Mouse (Mus musculus): Measurements from ENCODE around the gene Wnk4.

The Wnk4 gene

DNA sequence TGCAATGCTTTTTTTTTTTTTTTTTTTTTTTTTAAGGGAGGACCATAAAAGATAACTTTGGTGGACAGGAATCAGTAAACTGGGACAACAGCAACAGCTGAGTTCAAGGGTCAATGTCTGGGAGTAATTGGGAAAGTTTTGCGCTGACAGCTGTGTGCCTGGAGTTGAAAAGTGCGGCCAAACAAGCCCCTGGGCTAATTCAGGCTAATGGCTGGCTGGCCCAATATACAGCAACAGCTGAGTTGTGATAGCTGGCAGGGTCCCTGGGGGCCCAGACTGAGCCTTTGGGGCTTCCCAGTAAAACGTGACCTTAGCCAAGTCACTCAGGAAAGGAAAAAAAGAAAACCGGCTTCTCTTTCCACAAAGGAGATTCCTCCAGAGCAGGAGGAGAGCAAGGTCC, 15.3 kb upstream of the Wnk4 start:
- no peak for DNase-seq (ENCODE audit: low spot score in 2 of 2)

DNA sequence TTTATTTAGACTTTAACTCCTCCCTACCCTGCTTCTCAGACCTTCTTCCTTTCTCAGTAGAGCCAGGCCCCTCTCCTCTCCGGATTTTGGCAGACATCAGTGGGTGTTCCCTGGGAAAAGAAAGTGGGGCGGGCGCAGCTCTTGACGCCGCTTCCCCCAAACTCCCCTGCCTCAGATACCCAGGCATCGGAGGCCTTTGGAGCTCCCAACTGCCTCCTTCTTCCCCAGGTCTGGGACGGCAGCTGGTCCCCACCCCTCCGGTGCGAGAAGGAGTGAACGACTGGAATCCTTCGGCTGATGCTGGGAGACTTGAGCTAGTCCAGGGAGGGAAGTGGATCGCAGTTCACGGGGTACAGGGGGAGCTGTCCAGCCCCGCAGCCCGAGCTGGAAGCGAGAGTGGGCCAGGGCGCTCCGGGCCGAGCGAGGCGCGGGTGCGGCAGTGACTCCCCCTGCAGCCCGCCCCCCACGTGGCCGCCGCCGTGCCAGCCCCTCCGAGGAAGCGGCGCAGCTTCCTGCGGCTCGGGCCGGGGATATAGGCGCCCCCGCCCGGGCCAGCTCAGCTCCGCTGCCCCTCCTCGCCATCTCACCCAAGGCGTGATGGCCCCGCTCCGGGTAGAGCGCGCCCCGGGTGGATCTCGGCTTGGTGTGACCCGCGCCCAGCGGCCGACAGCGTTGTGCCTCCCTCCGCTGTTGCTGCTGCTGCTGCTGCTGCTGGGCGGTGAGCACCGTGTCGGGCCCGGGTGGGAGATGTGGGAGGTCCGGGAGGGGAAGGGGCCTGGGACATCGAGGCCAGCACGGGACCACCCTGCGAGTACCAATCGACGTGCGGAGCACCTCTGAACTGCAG, 14.3 kb upstream of the Wnk4 start, which contains the start of gene Ramp2:
TSS of gene Ramp2 (plus strand) at position 174 of the 847 bp plus-strand sequence.
- DNase-seq (ENCODE audit: low spot score in 2 of 2) = peak in 1 of 2 experiments; percentile 40

DNA sequence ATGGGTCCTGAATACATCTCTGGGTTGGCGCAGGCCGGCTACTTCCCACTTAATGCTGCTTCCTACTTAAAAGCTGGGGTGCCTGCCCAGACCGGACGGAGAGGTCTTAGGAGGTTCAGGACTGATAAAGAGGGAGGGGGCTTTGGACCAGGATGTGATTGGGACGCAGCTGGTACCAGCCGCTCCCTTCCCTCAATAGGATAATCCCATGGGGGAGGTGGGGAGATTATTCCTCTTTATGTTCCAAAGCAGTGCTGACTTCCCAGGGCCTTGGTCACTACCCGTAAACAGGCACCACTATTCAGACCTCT, 13.7 kb upstream of the Wnk4 start:
- DNase-seq (ENCODE audit: low spot score in 2 of 2) = no peak

DNA sequence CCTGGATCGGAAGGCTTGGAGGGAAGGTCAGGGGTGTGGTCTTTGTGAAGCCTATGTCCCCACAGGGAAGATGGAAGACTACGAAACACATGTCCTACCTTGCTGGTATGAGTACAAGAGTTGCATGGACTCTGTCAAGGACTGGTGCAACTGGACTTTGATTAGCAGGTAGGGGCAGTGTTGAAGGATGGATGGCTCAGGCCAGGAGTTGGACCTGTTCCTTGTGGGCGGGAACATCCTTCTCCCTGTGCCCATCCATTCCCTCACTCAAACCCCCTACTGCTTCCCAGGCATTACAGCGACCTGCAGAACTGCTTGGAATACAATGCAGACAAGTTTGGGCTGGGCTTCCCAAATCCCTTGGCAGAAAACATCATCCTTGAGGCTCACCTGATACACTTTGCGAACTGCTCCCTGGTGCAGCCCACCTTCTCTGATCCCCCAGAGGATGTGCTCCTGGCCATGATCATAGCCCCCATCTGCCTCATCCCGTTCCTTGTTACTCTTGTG, 12.8 kb upstream of the Wnk4 start:
- no peak for DNase-seq (ENCODE audit: low spot score in 2 of 2)

DNA sequence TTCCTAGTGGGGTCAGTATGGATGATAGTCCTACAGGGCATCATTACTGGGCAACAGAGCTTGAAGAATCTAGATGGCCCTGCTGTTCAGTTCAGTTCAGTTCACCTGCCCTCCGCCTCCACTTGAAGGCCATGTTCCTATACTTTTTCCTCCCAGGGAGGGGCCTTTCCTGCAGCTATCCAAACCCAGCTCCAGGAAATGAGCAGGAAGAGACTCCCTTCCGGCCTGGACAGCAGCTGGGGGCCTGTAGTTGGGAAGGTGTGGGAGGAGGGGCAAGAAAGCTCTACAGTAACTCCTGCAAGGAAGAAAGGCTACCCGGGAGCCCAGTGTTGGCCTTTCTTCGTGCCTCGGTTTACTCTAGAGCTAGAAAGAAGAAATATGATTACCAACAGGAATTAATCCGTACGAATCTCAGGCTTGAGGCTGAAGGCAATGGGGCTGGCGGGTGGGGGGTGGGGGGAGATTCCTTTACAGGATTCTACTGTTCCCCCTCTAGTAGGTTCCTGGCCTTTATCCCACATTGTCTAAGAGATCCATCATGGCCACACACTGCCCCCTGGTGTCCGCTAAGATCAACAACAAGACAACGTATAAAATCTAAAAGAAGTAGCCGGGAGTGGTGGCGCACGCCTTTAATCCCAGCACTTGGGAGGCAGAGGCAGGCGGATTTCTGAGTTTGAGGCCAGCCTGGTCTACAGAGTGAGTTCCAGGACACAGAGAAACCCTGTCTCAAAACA, 11.9 kb upstream of the Wnk4 start:
- DNase-seq (ENCODE audit: low spot score in 2 of 2) = peak; percentile 52 to 63

DNA sequence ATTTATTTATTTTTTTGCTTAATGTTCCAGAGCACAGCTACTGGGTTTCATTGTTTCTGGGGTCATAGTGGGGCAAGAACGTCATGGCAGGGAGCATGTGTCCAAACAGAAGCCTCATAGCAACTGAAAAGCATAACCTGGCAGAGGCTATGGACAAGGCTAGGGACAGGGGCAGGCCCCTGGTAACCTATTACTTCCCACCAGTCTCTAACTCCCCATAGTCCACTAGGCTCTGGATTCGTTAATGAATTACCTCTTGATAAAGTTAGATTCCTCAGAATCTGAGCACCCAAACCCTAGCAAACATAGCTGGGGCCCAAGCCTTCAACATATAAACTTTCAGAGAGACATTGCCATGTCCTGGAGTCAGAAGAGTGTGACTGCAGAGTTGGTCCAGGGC, 9.3 kb upstream of the Wnk4 start:
- no peak for DNase-seq (ENCODE audit: low spot score in 2 of 2)

DNA sequence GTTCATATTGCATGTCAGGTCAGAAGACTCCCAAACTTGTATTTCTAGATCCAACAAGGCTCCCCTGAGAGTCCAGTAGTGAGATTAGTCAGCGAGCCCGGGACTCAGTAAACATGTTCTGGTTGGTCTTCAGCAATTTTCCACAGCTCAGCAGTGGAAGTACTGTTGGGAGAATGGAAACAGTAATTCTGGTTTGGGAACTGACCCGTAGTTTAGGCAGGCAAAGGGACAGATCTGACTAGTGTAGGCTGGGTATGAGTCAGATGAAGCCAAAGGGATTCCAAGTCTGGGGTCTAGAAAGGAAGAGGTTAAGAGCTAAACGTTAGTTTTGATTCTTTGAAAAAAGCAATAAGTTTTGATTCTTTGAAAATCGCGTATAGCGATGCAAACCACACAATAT, 7.4 kb upstream of the Wnk4 start:
- no peak for DNase-seq (ENCODE audit: low spot score in 2 of 2)

DNA sequence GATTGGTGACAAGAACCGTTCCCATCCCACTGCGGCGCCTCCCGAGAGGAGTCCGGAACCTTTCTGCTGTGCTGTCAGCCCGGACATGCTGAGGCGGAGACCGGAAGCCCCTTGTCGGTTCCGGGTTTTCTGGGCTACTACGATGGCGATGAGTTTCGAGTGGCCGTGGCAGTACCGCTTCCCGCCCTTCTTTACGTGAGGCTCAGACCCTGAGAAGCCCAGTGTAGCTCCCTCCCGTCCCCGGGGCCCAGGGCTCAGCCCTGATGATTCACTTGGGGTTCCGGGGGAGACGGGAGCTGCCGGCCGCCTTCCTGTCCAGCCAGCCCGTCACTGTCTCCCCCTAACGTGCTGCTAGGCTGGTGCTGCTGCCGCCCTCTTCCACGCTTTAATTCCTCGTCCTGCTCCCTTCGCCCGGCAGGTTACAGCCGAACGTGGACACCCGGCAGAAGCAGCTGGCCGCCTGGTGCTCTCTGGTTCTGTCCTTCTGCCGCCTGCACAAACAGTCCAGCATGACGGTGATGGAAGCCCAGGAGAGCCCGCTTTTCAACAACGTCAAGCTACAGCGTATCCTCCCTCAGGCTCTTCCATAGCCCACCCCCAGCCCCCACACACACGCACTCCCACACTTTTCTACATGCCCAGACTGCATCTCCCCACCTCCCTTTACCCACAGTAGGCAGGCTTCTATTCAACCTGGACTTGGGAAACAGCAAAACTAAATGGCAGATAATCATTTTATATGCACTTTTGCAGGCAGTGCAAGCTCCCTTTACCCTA, 6.6 kb upstream of the Wnk4 start, which contains the start of gene Vps25:
TSS of gene Vps25 (plus strand) at position 95 of the 777 bp plus-strand sequence.
- DNase-seq (ENCODE audit: low spot score in 2 of 2) = peak; percentile 82 to 87

DNA sequence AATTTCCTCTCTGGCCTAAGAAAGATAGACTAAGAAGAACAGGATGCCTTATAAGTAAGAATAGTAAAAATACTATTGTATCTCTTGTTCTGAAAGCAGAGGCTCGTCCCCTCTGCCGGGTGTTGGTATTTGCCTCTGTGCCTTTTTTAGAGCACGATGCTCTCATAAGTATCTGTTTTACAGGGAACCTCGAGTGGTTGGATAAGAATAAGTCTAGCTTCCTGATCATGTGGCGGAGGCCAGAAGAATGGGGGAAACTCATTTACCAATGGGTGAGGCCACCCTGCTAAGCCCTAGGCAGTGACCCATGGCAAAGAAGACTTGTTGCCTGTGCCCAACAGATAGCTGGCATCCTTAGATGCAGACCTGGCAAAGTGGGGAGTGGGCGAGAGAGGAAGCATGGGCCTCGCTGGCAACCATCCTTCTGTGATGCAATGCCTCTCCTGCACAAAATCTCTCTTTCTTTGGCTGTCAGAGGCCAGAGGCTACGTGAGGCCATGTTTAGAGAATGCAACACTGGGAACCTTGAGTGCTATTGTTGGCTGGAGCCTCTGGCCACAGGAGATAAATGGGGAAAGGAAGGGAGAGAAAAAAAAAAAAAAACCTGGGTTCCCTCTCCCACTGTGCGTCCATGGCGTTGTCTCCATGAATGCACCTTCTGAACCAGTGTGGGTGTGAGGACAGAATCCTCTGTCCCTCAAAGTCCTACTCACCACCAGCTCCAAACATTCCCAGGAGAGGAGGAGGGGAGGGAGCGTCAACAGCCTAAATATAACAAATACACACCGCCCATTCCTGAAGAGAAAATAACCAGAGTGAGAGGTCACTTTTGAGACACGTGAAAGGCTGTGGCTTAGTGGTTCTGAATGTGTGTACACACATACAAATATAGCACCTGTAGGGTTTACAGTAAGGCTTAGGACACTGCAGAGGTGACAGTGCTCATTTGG, 4.3 kb upstream of the Wnk4 start:
- no peak for DNase-seq (ENCODE audit: low spot score in 2 of 2)

DNA sequence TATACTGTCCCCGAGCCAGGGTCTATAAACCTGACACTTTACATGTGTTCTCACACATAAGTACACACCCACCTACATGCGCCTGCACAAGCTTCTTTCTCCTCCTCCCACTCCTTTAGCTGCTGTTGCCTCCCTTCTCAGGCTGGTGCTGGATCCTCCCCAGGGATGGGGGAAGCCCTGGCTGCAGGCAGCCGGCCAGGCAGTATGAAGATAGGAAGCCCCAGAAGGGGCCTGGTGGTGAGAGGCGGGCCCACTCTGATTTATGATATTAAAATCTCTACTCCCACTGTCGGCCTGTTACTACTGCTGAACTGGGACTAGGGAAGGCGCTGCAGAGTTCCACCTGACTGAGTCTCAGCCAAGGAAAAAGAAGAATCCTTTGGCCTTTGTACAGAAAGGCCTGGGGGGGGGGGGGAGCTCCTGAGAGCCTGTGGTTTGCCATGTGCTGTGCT, 1.1 kb upstream of the Wnk4 start:
- DNase-seq (ENCODE audit: low spot score in 2 of 2) = peak; percentile 67 to 78

DNA sequence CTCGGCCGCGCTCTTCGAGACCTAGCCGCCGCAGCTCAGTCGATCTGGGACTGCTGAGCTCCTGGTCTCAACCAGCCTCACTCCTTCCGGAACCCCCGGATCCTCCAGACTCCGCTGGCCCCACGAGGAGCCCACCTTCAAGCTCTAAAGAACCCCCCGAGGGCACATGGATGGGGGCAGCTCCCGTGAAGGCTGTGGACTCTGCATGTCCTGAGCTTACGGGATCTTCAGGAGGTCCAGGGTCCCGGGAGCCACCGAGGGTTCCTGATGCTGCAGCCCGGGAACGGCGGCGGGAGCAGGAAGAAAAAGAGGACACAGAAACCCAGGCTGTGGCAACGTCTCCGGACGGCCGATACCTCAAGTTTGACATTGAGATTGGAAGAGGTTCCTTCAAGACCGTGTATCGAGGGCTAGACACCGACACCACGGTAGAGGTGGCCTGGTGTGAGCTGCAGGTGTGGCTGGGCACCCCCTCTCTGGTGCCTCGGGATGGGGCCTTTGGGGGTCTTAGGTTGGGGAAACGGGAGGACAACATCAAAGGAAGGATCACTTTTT, 536 bp downstream of the Wnk4 start:
- DNase-seq (ENCODE audit: low spot score in 2 of 2) = no peak

DNA sequence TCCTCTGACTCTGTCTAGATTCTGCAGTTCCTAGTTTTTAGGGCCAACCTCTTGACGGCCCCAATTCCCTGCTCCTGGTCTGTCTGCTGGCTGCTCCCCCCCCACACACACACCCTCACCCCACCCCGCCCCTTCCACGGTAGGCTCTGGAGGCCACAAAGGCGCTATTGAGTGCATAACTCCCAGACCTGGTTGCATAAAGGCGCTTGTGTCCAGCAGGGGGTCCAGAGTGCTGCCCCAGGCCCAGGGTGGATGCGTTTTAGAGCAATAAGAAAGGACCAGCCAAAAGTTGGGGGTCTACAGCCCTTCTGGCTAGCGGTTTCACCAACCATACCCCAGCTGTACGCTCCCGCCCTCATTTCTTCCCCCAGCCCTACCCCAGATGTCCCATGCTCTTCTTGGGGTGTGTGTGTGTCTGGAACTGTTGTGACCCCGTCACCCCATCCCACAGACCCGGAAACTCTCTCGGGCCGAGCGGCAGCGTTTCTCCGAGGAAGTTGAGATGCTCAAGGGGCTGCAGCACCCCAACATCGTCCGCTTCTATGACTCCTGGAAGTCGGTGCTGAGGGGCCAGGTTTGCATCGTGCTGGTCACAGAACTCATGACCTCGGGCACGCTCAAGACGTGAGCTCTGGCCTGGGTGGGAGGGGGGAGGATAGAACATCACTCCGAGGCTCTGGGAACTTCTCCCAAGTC, 2.1 kb downstream of the Wnk4 start:
- no peak for DNase-seq (ENCODE audit: low spot score in 2 of 2)

DNA sequence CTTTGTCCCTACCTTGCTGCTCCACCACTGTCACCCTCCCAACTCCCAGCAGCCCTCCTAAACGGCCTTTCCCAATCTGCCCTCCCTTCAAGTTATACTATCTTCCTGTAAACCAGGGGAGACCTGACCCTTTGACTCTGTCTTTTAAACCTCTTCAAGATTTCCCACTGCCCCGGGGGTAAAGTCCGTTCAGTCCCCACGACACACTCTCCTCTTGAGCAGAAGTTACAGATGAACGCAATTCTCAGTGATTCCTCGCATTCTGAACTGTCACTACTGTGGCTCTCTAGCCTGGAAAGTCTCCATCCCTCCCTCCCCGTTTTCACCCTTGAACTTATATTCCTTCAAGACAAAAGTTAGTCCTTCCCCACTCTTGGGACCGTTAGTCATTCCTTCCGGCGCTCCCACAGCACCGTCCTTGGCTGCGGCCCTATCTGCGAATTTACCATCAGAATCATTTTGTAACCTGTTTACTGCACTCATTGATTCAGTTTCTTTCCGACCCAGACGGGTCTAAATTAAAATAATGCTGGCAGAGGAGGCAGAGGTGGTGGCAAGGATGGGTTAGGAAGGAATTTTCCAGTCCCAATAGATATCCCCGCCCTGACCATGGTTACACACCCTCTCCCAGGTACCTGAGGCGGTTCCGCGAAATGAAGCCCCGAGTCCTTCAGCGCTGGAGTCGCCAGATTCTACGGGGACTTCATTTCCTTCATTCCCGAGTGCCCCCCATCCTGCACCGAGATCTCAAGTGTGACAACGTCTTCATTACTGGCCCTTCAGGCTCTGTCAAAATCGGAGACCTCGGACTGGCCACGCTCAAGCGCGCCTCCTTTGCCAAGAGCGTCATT, 3.0 kb downstream of the Wnk4 start:
- no peak for DNase-seq (ENCODE audit: low spot score in 2 of 2)

DNA sequence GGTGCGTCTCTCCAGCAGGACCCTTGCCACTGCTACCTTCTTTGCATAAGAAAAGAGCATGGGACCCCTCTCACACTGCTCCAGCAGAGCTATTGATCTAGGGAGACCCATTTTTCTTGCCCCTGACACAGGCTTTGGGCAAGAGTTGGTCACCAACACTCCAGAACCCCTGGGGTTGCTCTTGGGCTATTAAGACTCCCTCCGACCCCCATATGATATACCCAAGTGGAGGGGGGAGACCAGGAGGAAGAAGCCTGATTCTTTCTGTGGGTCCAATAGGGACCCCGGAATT, 3.6 kb downstream of the Wnk4 start:
- DNase-seq (ENCODE audit: low spot score in 2 of 2) = no peak

DNA sequence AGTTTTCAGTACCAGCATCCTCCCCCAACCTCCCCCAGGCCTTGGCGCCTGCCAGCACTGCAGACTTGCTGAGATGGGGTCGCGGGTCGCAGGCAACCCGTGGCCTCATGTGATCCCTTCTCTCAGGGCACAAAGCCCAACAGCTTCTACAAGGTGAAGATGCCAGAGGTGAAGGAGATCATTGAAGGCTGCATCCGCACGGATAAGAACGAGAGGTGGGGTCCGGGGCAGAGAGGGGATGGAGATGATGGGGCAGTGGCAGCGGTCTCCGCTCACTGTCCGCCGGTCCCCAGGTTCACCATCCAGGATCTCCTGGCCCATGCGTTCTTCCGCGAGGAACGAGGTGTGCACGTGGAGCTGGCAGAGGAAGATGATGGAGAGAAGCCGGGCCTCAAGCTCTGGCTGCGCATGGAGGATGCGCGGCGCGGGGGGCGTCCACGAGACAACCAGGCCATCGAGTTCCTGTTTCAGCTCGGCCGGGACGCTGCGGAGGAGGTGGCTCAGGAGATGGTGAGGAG, 4.6 kb downstream of the Wnk4 start:
- DNase-seq (ENCODE audit: low spot score in 2 of 2) = no peak

DNA sequence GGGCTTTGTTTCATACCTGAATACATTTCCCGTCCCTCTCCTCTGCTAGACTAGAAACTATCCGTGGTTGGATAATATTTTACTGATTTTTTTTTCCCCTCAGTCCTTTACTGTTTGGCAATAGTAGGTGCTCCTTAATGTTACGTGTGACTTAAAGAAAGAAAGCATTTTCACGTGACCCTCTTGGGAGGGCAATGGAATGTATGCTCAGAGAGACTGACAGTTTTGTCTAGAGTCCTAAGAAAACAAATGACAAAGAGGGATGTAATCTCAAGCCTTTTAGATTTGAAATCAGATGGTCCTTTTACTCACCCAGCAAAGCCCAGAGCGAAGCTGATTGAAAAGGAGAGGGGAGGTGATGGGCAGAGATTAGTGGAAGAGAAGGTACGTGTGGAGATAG, 5.5 kb downstream of the Wnk4 start:
- no peak for DNase-seq (ENCODE audit: low spot score in 2 of 2)

DNA sequence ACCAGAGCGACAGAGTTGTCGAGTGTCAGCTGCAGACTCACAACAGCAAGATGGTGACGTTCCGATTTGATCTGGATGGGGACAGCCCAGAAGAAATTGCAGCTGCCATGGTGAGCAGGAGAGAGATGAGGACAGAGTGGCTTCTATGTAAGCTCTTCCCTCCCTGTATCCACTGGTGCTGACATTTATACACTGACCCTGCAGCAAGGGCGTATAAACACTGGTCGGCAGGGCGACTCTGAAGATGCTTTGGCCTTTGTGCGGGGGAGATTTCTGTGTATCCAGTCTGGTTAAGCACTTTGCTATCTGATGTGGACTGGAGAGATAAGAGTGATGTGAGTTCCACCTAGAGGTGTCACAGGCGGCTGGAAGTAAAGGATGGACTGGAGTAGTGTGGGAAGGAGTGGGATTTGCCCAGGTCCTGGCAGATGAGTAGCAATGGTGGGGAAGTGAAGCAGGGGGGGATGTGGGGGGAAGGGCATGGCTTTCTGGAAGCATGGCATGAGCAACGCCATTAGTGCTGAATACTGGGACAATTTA, 9.3 kb downstream of the Wnk4 start:
- DNase-seq (ENCODE audit: low spot score in 2 of 2) = no peak

DNA sequence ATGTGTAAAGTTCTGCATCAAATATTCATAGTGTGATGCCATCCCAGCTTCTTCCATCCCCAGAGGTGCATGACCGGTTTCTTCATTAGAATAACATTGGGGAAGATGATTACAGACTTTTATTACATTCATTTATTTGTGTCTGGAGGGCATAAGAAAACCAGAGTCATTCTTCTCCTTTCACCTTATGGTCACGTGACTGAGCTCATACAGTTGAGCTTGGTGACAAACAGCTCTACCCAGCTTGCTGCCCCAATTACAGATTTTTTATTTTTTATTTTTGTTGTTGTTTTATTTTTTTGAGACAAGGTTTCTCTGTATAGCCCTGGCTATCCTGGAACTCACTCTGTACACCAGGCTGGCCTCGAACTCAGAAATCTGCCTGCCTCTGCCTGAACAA, 12.1 kb downstream of the Wnk4 start:
- DNase-seq (ENCODE audit: low spot score in 2 of 2) = no peak

DNA sequence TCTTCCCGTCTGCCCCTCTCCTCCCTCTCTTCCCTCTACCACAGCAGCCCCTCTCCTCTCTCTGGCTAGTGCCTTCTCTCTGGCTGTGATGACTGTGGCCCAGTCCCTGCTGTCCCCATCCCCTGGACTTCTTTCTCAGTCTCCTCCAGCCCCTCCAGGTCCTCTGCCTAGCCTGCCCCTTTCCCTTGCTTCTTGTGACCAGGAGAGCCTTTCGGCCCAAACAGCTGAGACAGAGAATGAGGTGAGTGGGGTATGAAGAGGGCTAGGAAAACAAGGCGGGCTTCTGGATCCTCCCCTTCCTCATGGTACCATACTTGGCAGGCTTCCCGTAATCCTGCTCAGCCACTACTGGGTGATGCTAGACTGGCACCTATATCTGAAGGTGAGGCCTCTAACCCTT, 14.9 kb downstream of the Wnk4 start:
- DNase-seq (ENCODE audit: low spot score in 2 of 2) = no peak

Data from frontal cortex, postnatal 36 days (tissue).